In genomic region chr7:31115182-31115581, GRCm38 (mm10) we compare ENCODE assay signal across 9 mouse cellular contexts. TPM values are rescaled to one million over a fixed set of nuclear protein-coding genes. Genes with fewer than 3 reads are reported as not detected.
DNase-seq lines count a peak whose midpoint lies in the region; ATAC-seq lines count a peak whose summit lies in the region.
"Had no signal": no experiment of that assay in that cellular context is flagged by ENCODE, and none has a peak within 500 bp of the region (broad histone marks: within the 10 kb centered on the region; RNA-seq: fewer than 3 reads in every experiment).

Hpn (minus strand) TSS chr7:31115290.

- peak; percentile 15; the same call in 1 of the 2 replicates for ATAC-seq in heart, embryonic 14.5 days (ENCODE audit: insufficient number of reproducible peaks, insufficient read depth, low FRiP score, low read depth)
- ATAC-seq: Patski had no signal

- no peaks in the 10 kb centered on the region for H3K36me3 ChIP-seq in heart, embryonic 14.5 days (ENCODE audit: control insufficient read depth, insufficient read depth, low read length)

- H3K27me3 ChIP-seq in heart, embryonic 14.5 days (ENCODE audit: control insufficient read depth, insufficient read depth, low read length) = no peaks in the 10 kb centered on the region
- H3K27me3 ChIP-seq: Patski had no signal

- H3K9me3 ChIP-seq in heart, embryonic 14.5 days (ENCODE audit: control insufficient read depth, low read length) = no peaks in the 10 kb centered on the region

- DNase-seq in heart, postnatal 4 days = no peak
- no peak for DNase-seq in gastrocnemius, postnatal 36 days
- DNase-seq in kidney, postnatal 25 days = peak; percentile 87 to 96
- DNase-seq in lung, postnatal 25 days (ENCODE audit: low spot score) = peak; percentile 68
- DNase-seq in cerebellum, adult 11-12 months = no peak
- no peak for DNase-seq in urinary bladder, adult 18-20 months (ENCODE audit: low spot score in 2 of 2)
- DNase-seq in layer of hippocampus, postnatal 36 days = no peak

- intact Hi-C loops in gastrocnemius, postnatal 36 days (cut with DNase I) = no loop called here

- H3K27ac ChIP-seq in heart, embryonic 14.5 days (replicated peaks in 1 of 2; ENCODE audit: control insufficient read depth in 1 of 2, insufficient read depth in 1 of 2, low read depth in 2 of 2, low read length in 2 of 2) = peak within 1 kb of the TSS; percentile 60 to 74

- H3K4me3 ChIP-seq in heart, embryonic 14.5 days (ENCODE audit: control insufficient read depth in 1 of 2, insufficient read depth in 1 of 2, low read depth in 1 of 2, low read length in 2 of 2) = no peak within 1 kb of the TSS

- peak within 1 kb of the TSS; percentile 53; the same call in 1 of the 2 replicates for H3K9ac ChIP-seq in heart, embryonic 14.5 days (ENCODE audit: low read length)

- WGBS in heart, embryonic 14.5 days = 21% methylated on average over 13 of the region's 15 CpGs

- H3K4me2 ChIP-seq in heart, embryonic 14.5 days (ENCODE audit: low read length) = peak within 1 kb of the TSS; percentile 27

- peaks cover 14 to 25% of the 10 kb centered on the region in 2 experiments for H3K4me1 ChIP-seq in heart, embryonic 14.5 days (ENCODE audit: control insufficient read depth in 2 of 2, insufficient read depth in 2 of 2, low read length in 2 of 2)

RNA-seq across cellular contexts. Expression of gene Hpn, which starts in this region (rescaled TPM):
- 1.4 and 2.0 TPM in 2 replicates for polyA plus RNA-seq in heart, embryonic 14.5 days (2014; fragmentation: Nextera tagmentation; extraction: Ambion mirVana)
- 1 to 10 TPM; 2.2 to 2.6 TPM for total RNA-seq in heart, postnatal 4 days (2021)
- 10 to 100 TPM; 14.1 to 15.9 TPM for total RNA-seq in gastrocnemius, postnatal 36 days (2021)
- 1 to 10 TPM; 4.6 to 6.8 TPM for total RNA-seq in layer of hippocampus, postnatal 36 days (2021)

Comparison
In these comparisons a context has a peak if more than half of its experiments do, and no peak if none do; other contexts are left out.
1. DNase-seq: peak in kidney, postnatal 25 days (2 of 2) and lung, postnatal 25 days (single experiment); none in heart, postnatal 4 days (single experiment), gastrocnemius, postnatal 36 days (0 of 2), cerebellum, adult 11-12 months (single experiment), urinary bladder, adult 18-20 months (0 of 2) and layer of hippocampus, postnatal 36 days (0 of 2).